Mouse (Mus musculus): Measurements from ENCODE around the gene Tmc8.

GRCm38 (mm10) chr11:117810401-117811046, 28.6 kb downstream of the Tmc8 start:
- TF ChIP-seq HCFC1 (IDR thresholded peaks at IDR 0.05; ENCODE audit: borderline replicate concordance, insufficient read depth, low read length) (no peak), MAFK (IDR thresholded peaks at IDR 0.05; ENCODE audit: insufficient read depth, low read depth, low read length) (no peak), ZC3H11A (IDR thresholded peaks at IDR 0.05; ENCODE audit: borderline replicate concordance, low read depth, low read length) (no peak), CHD2 (IDR thresholded peaks at IDR 0.05; ENCODE audit: low read depth, low read length) (no peak), ZNF384 (IDR thresholded peaks at IDR 0.05; ENCODE audit: low read depth, low read length) (no peak)
